Mouse (Mus musculus) lung, embryonic 16.5 days (tissue): ENCODE measurements around the gene Foxp4. TPM values are rescaled to one million over a fixed set of nuclear protein-coding genes. Genes with fewer than 3 reads are reported as not detected.

Experiments used
- ATAC-seq: fragments of 200-750 bp; cut with Nextera tagmentation; 2 replicates; pipeline ENCODE4 v1.8.0; 2017; ENCODE audit warnings: low read depth, mild to moderate bottlenecking, moderate library complexity
- H3K27ac ChIP-seq: fragments of 300-500 bp; sonication (generic); 2 replicates; pipeline ENCODE4 v1.5.1; 2014; ENCODE audit warnings: mild to moderate bottlenecking, control low read depth, low read length
- H3K27me3 ChIP-seq: fragments of 300-500 bp; sonication (generic); 2 replicates; pipeline ENCODE4 v1.6.1; 2014; ENCODE audit warnings: low read depth, low read length, mixed read lengths; ENCODE audit not compliant: control insufficient read depth, insufficient read depth
- H3K36me3 ChIP-seq: fragments of 300-500 bp; sonication (generic); 2 replicates; pipeline ENCODE4 v1.6.1; 2014; ENCODE audit warnings: low read length; ENCODE audit not compliant: control insufficient read depth, insufficient read depth
- H3K4me1 ChIP-seq: fragments of 300-500 bp; sonication (generic); replicated peaks from 2 replicates; pipeline ENCODE4 v1.6.1; 2014; ENCODE audit warnings: low read length, mixed read lengths; ENCODE audit not compliant: control insufficient read depth, insufficient read depth
- H3K4me2 ChIP-seq: fragments of 300-500 bp; sonication (generic); 2 replicates; pipeline ENCODE4 v1.6.1; 2014; ENCODE audit warnings: low read depth, low read length, control low read depth
- H3K4me3 ChIP-seq: fragments of 300-500 bp; sonication (generic); 2 replicates; pipeline ENCODE4 v1.5.1; 2014; ENCODE audit warnings: mild to moderate bottlenecking, low read length, control low read depth
- H3K9ac ChIP-seq: fragments of 300-500 bp; sonication (generic); 2 replicates; pipeline ENCODE4 v1.6.1; 2014; ENCODE audit warnings: low read length, control low read depth
- H3K9me3 ChIP-seq: fragments of 300-500 bp; sonication (generic); 2 replicates; pipeline ENCODE4 v1.6.1; 2016; ENCODE audit warnings: low read length; ENCODE audit not compliant: control insufficient read depth
- WGBS: fragments of 180-500 bp; shearing (Covaris S2); extraction: QIAGEN DNeasy Blood & Tissue Kit; methylation state at CpG from one replicate; pipeline ENCODE4 v1.1.7; 2014; 5-methylcytosine and 5-hydroxymethylcytosine counted together
- polyA plus RNA-seq: library from polyadenylated mRNA; unstranded; fragments of >200 nt; fragmentation: Nextera tagmentation; extraction: Ambion mirVana; gene quantifications from 2 replicates; pipeline ENCODE4 v1.2.1, GENCODE M21; 2015

The Foxp4 gene
- polyA plus RNA-seq, 1 experiment from 2014 or later, result 13.6 TPM

GRCm38 (mm10) chr17:47841521-47841920 lies 82.9 kb downstream of the Foxp4 start:
- 86% methylated on average over 8 of the region's 8 CpGs for WGBS
- Histone ChIP-seq H3K27ac (no peak overlapping the region), H3K9me3 (no peaks in the 10 kb centered on the region), H3K27me3 (no peaks in the 10 kb centered on the region), H3K9ac (no peak overlapping the region), H3K4me3 (no peak overlapping the region), H3K4me2 (no peak overlapping the region), H3K4me1 (peaks cover 19% of the 10 kb centered on the region), H3K36me3 (no peaks in the 10 kb centered on the region)
- no peak for ATAC-seq

GRCm38 (mm10) chr17:47837808-47838207 lies 86.6 kb downstream of the Foxp4 start:
- peaks cover 29% of the 10 kb centered on the region for H3K4me1 ChIP-seq
- ATAC-seq, result peak; percentile 35; the same call in 1 of the 2 replicates
- no peaks in the 10 kb centered on the region for H3K27me3 ChIP-seq
- no peak overlapping the region; the same call in 1 of the 2 replicates for H3K9ac ChIP-seq
- no peak overlapping the region for H3K4me2 ChIP-seq
- peak overlapping the region; percentile 55 for H3K27ac ChIP-seq
- H3K4me3 ChIP-seq, result no peak overlapping the region
- 20% methylated on average over 6 of the region's 6 CpGs for WGBS
- H3K36me3 ChIP-seq, result no peaks in the 10 kb centered on the region
- H3K9me3 ChIP-seq, result no peaks in the 10 kb centered on the region

- Histone ChIP-seq H3K9ac (peak within 1 kb of the TSS; percentile 88), H3K4me2 (peak within 1 kb of the TSS; percentile 83), H3K27ac (peak within 1 kb of the TSS; percentile 93), H3K4me1 (peaks cover 46% of the 10 kb centered on the region), H3K36me3 (no peaks in the 10 kb centered on the region), H3K4me3 (peak within 1 kb of the TSS; percentile 80), H3K27me3 (no peaks in the 10 kb centered on the region), H3K9me3 (no peaks in the 10 kb centered on the region)
- ATAC-seq, result peak; percentile 9; the same call in 1 of the 2 replicates
- WGBS, result 4% methylated on average over 18 of the region's 18 CpGs
Observed at GRCm38 (mm10) chr17:47834482-47834767, 90.0 kb downstream of the Foxp4 start, which contains the start of gene Mdfi. Mdfi (minus strand) TSS chr17:47834691.

- Histone ChIP-seq H3K4me1 (peaks cover 47% of the 10 kb centered on the region), H3K9me3 (no peaks in the 10 kb centered on the region), H3K9ac (peak overlapping the region; percentile 88), H3K4me2 (peak overlapping the region; percentile 83), H3K36me3 (no peaks in the 10 kb centered on the region), H3K27ac (peak overlapping the region; percentile 93), H3K4me3 (peak overlapping the region; percentile 80), H3K27me3 (no peaks in the 10 kb centered on the region)
- 1% methylated on average over 45 of the region's 45 CpGs for WGBS
- ATAC-seq, result peak; percentile 9; the same call in 1 of the 2 replicates
Observed at GRCm38 (mm10) chr17:47833628-47834481, 90.6 kb downstream of the Foxp4 start.

- Histone ChIP-seq H3K4me2 (peak overlapping the region; percentile 83), H3K9me3 (no peaks in the 10 kb centered on the region), H3K36me3 (no peaks in the 10 kb centered on the region), H3K4me3 (peak overlapping the region; percentile 80), H3K4me1 (peaks cover 47% of the 10 kb centered on the region), H3K9ac (peak overlapping the region; percentile 88), H3K27ac (peak overlapping the region; percentile 93), H3K27me3 (no peaks in the 10 kb centered on the region)
- ATAC-seq, result peak; percentile 87
- under 1% methylated on average over 42 of the region's 45 CpGs for WGBS
Observed at GRCm38 (mm10) chr17:47833029-47833627, 91.3 kb downstream of the Foxp4 start.

GRCm38 (mm10) chr17:47832501-47833028 lies 91.9 kb downstream of the Foxp4 start:
- under 1% methylated on average over 17 of the region's 17 CpGs for WGBS
- Histone ChIP-seq H3K4me3 (peak overlapping the region; percentile 80), H3K9me3 (no peaks in the 10 kb centered on the region), H3K9ac (peak overlapping the region; percentile 88), H3K4me1 (peaks cover 43% of the 10 kb centered on the region), H3K27me3 (no peaks in the 10 kb centered on the region), H3K4me2 (peak overlapping the region; percentile 83), H3K36me3 (peaks cover 3% of the 10 kb centered on the region; the same call in 1 of the 2 replicates), H3K27ac (peak overlapping the region; percentile 93)
- peak; percentile 65 for ATAC-seq

GRCm38 (mm10) chr17:47831772-47832171 lies 92.7 kb downstream of the Foxp4 start:
- Histone ChIP-seq H3K9me3 (peaks cover 5% of the 10 kb centered on the region), H3K4me3 (peak overlapping the region; percentile 80), H3K36me3 (peaks cover 10% of the 10 kb centered on the region), H3K27ac (peak overlapping the region; percentile 93), H3K4me1 (peaks cover 40% of the 10 kb centered on the region), H3K27me3 (no peaks in the 10 kb centered on the region), H3K9ac (peak overlapping the region; percentile 88), H3K4me2 (peak overlapping the region; percentile 83)
- ATAC-seq, result no peak
- 39% methylated on average over 5 of the region's 5 CpGs for WGBS

- H3K4me2 ChIP-seq, result peak overlapping the region; percentile 83
- peak overlapping the region; percentile 80 for H3K4me3 ChIP-seq
- peaks cover 40% of the 10 kb centered on the region for H3K4me1 ChIP-seq
- 14% methylated on average over 9 of the region's 9 CpGs for WGBS
- peaks cover 5% of the 10 kb centered on the region for H3K9me3 ChIP-seq
- peak overlapping the region; percentile 5; the same call in 1 of the 2 replicates for H3K27ac ChIP-seq
- peaks cover 12% of the 10 kb centered on the region for H3K36me3 ChIP-seq
- peak overlapping the region; percentile 88 for H3K9ac ChIP-seq
- no peaks in the 10 kb centered on the region for H3K27me3 ChIP-seq
- no peak for ATAC-seq
Observed at GRCm38 (mm10) chr17:47831161-47831560, 93.3 kb downstream of the Foxp4 start.

GRCm38 (mm10) chr17:47821339-47821738 lies 103.1 kb downstream of the Foxp4 start:
- H3K36me3 ChIP-seq, result peaks cover 30% of the 10 kb centered on the region
- no peak overlapping the region for H3K4me3 ChIP-seq
- peak; percentile 94 for ATAC-seq
- no peaks in the 10 kb centered on the region for H3K9me3 ChIP-seq
- H3K27ac ChIP-seq, result peak overlapping the region; percentile 78
- H3K4me2 ChIP-seq, result no peak overlapping the region
- H3K27me3 ChIP-seq, result no peaks in the 10 kb centered on the region
- H3K4me1 ChIP-seq, result peaks cover 25% of the 10 kb centered on the region
- WGBS, result 51% methylated on average over 8 of the region's 8 CpGs
- no peak overlapping the region for H3K9ac ChIP-seq
